Mouse (Mus musculus) kidney, adult 2 months (tissue): ENCODE results near the gene Cdkl5. TPM values are rescaled to one million over a fixed set of nuclear protein-coding genes. Genes with fewer than 3 reads are reported as not detected.
A peak's percentile ranks its signal among the peaks of the same experiment; 100 is the strongest.
"Not testable (repeated sequence)": the region's sequence is repeated elsewhere in the genome, so short reads cannot be mapped to it uniquely, and the experiment has no call there.

ENCODE experiments used
- DNase-seq: peaks from one replicate; pipeline ENCODE4 v3.0.0; 2021
- H3K27ac ChIP-seq: fragments of 200-500 bp; 2 replicates; pipeline ENCODE4 v1.5.1; 2012; ENCODE audit warnings: low read depth, low read length, control low read depth, inconsistent platforms; ENCODE audit not compliant: insufficient read depth
- H3K27me3 ChIP-seq: fragments of 200-500 bp; replicated peaks from 2 replicates; pipeline ENCODE4 v1.6.1; 2012; ENCODE audit warnings: mild to moderate bottlenecking, moderate library complexity, low read length, inconsistent platforms; ENCODE audit not compliant: control insufficient read depth, insufficient read depth
- H3K36me3 ChIP-seq: fragments of 200-500 bp; 2 replicates; pipeline ENCODE4 v1.6.1; 2012; ENCODE audit warnings: mild to moderate bottlenecking, moderate library complexity, low read length, inconsistent platforms; ENCODE audit not compliant: control insufficient read depth, insufficient read depth
- H3K4me1 ChIP-seq: fragments of 200-500 bp; 2 replicates; pipeline ENCODE4 v1.6.1; 2011; ENCODE audit warnings: low read length; ENCODE audit not compliant: control insufficient read depth, insufficient read depth
- H3K4me3 ChIP-seq: fragments of 200-500 bp; 2 replicates; pipeline ENCODE4 v1.5.1; 2011; ENCODE audit warnings: mild to moderate bottlenecking, low read depth, low read length, control low read depth; ENCODE audit not compliant: insufficient read depth
- CTCF ChIP-seq: fragments of 200-500 bp; conservative IDR thresholded peaks from 2 replicates; pipeline ENCODE4 v1.5.1; 2011; ENCODE audit warnings: low read depth, mild to moderate bottlenecking, control low read depth, low read length, moderate library complexity, mixed read lengths; ENCODE audit not compliant: insufficient read depth, insufficient read length
- POLR2A ChIP-seq: fragments of 200-500 bp; IDR thresholded peaks from one replicate; pipeline ENCODE4 v1.6.1; 2011; ENCODE audit warnings: low read depth, low read length, control low read depth
- WGBS: fragments of 180-500 bp; shearing (Covaris S2); methylation state at CpG from one replicate; pipeline ENCODE4 v1.1.7; 2018; 5-methylcytosine and 5-hydroxymethylcytosine counted together
- polyA plus RNA-seq: library from polyadenylated mRNA; depleted of rRNA; stranded (reverse); fragments of >200 nt; gene quantifications from 2 replicates; pipeline ENCODE4 v1.2.3, GENCODE M21; 2012

The Cdkl5 gene
- polyA plus RNA-seq, 1 experiment: 1.6 TPM

- peak; percentile 16 for DNase-seq
- no peak for TF ChIP-seq POLR2A
- TF ChIP-seq CTCF: no peak
- Histone ChIP-seq H3K36me3 (no peaks in the 10 kb centered on the region), H3K4me3 (no peak overlapping the region), H3K4me1 (no peaks in the 10 kb centered on the region), H3K27ac (no peak overlapping the region), H3K27me3 (no peaks in the 10 kb centered on the region)
- 60% methylated on average over 4 of the region's 4 CpGs for WGBS
Observed at GRCm38 (mm10) chrX:160865022-160865421, 129.5 kb downstream of the Cdkl5 start.

GRCm38 (mm10) chrX:160863689-160864383 is 130.7 kb downstream of the Cdkl5 start:
- WGBS: 60% methylated on average over 4 of the region's 4 CpGs
- Histone ChIP-seq H3K27me3 (no peaks in the 10 kb centered on the region), H3K36me3 (no peaks in the 10 kb centered on the region), H3K27ac (no peak overlapping the region), H3K4me3 (no peak overlapping the region), H3K4me1 (no peaks in the 10 kb centered on the region)
- TF ChIP-seq CTCF (no peak), POLR2A (no peak)
- DNase-seq: no peak

GRCm38 (mm10) chrX:160808226-160808625 is 186.3 kb downstream of the Cdkl5 start:
- no peak overlapping the region for H3K27ac ChIP-seq
- TF ChIP-seq CTCF (no peak), POLR2A (no peak)
- DNase-seq: no peak
- no peak overlapping the region for H3K4me3 ChIP-seq
- H3K27me3 ChIP-seq: no peaks in the 10 kb centered on the region
- no peaks in the 10 kb centered on the region for H3K4me1 ChIP-seq
- 95% methylated on average over 7 of the region's 7 CpGs for WGBS
- no peaks in the 10 kb centered on the region for H3K36me3 ChIP-seq

GRCm38 (mm10) chrX:160804409-160805150 is 189.9 kb downstream of the Cdkl5 start:
- Histone ChIP-seq H3K4me1 (no peaks in the 10 kb centered on the region), H3K36me3 (no peaks in the 10 kb centered on the region), H3K27ac (no peak overlapping the region), H3K4me3 (no peak overlapping the region), H3K27me3 (no peaks in the 10 kb centered on the region)
- 69% methylated on average over 4 of the region's 4 CpGs for WGBS
- TF ChIP-seq POLR2A: no peak
- TF ChIP-seq CTCF: no peak
- peak; percentile 21 for DNase-seq

- DNase-seq: no peak
- H3K4me3 ChIP-seq: no peak overlapping the region
- H3K4me1 ChIP-seq: no peaks in the 10 kb centered on the region
- H3K36me3 ChIP-seq: no peaks in the 10 kb centered on the region
- WGBS: 90% methylated on average over 4 of the region's 4 CpGs
- no peaks in the 10 kb centered on the region for H3K27me3 ChIP-seq
- no peak overlapping the region for H3K27ac ChIP-seq
- TF ChIP-seq CTCF (no peak), POLR2A (no peak)
Observed at GRCm38 (mm10) chrX:160794920-160795319, 199.6 kb downstream of the Cdkl5 start.

GRCm38 (mm10) chrX:160782276-160782675 is 212.2 kb downstream of the Cdkl5 start:
- H3K4me3 ChIP-seq: no peak overlapping the region
- no peak for TF ChIP-seq POLR2A
- TF ChIP-seq CTCF: no peak
- no peak overlapping the region for H3K27ac ChIP-seq
- no peak for DNase-seq
- H3K36me3 ChIP-seq: no peaks in the 10 kb centered on the region
- H3K27me3 ChIP-seq: no peaks in the 10 kb centered on the region
- H3K4me1 ChIP-seq: no peaks in the 10 kb centered on the region
- WGBS: 86% methylated on average over 5 of the region's 5 CpGs

GRCm38 (mm10) chrX:160773033-160773432 is 221.5 kb downstream of the Cdkl5 start:
- Histone ChIP-seq H3K27ac (no peak overlapping the region), H3K4me3 (no peak overlapping the region), H3K4me1 (no peaks in the 10 kb centered on the region), H3K36me3 (no peaks in the 10 kb centered on the region), H3K27me3 (no peaks in the 10 kb centered on the region)
- WGBS: 65% methylated on average over 1 of the region's 1 CpGs
- DNase-seq: no peak
- no peak for TF ChIP-seq POLR2A
- no peak for TF ChIP-seq CTCF

- 91% methylated on average over 5 of the region's 5 CpGs for WGBS
- DNase-seq: not testable (repeated sequence)
Observed at GRCm38 (mm10) chrX:160769622-160770021, 224.9 kb downstream of the Cdkl5 start.

More at GRCm38 (mm10) chrX:160769622-160770021, 224.9 kb downstream of the Cdkl5 start:
- H3K4me1 ChIP-seq, H3K4me3 ChIP-seq, H3K27ac ChIP-seq, H3K36me3 ChIP-seq, H3K27me3 ChIP-seq: not testable (repeated sequence)
